Mouse (Mus musculus): ENCODE measurements around the gene Cops4. TPM values are rescaled to one million over a fixed set of nuclear protein-coding genes. Genes with fewer than 3 reads are reported as not detected.

Cops4 gene
- polyA plus RNA-seq, 1 experiment from 2014 or later = 234 TPM

DNA sequence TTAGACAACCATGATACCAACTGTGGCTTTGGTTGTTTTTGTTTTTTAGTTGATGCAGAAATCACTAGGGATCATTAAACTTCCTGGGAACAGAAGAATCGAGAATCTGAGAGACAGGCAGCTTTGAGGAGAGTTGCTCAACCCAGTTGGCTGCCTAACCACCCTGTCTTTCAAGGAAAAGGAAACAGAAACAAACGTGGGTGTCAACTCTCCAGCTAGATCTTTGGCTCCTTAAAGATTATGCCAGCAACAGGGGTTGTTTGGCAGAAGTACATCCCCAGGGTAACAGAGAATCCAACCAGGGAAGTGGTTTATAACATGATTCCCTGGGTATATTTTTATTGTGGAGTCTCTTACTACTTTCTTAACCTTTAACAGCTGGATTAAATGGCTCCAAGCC lies 69.5 kb downstream of the Cops4 start:
- H3K9me3 ChIP-seq (ENCODE audit: control insufficient read depth, low read length) = no peaks in the 10 kb centered on the region
- no peak overlapping the region for H3K4me2 ChIP-seq (ENCODE audit: low read depth)
- no peak overlapping the region for H3K4me3 ChIP-seq (ENCODE audit: low read depth, low read length)
- H3K27ac ChIP-seq (ENCODE audit: low read depth, low read length) = no peak overlapping the region
- no peak for DNase-seq (ENCODE audit: low spot score)
- H3K9ac ChIP-seq (ENCODE audit: low read length) = no peak overlapping the region
- H3K27me3 ChIP-seq (ENCODE audit: control insufficient read depth, insufficient read depth, low read length) = no peaks in the 10 kb centered on the region
- H3K36me3 ChIP-seq (ENCODE audit: control insufficient read depth, insufficient read depth, low read length) = no peaks in the 10 kb centered on the region
- ATAC-seq (ENCODE audit: insufficient read depth, low FRiP score, low TSS enrichment) = no peak
- H3K4me1 ChIP-seq (ENCODE audit: control insufficient read depth, insufficient read depth, low read length) = no peaks in the 10 kb centered on the region
- WGBS = 54% methylated on average over 2 of the region's 2 CpGs

DNA sequence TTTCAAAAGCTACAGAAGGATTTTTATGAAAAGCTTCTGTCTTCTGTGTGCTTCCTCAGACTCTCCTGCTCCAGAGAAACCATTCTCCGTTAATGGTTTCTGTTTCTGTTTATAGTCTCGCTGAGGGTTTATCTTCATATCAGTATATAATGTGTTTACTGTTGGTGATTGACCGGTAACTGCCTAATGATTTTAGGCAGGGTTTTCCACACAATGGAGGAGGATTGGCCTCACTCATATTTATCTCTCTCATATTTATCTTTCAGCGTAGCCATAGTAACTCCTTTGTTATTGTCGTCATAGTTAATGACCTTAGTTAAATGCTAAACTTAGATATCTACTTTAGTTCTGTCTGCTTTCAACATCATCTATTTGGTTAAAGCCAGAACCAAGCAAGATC lies 72.4 kb downstream of the Cops4 start:
- Histone ChIP-seq H3K27ac (ENCODE audit: low read depth, low read length) (no peak overlapping the region), H3K4me1 (ENCODE audit: control insufficient read depth, insufficient read depth, low read length) (no peaks in the 10 kb centered on the region), H3K36me3 (ENCODE audit: control insufficient read depth, insufficient read depth, low read length) (no peaks in the 10 kb centered on the region), H3K4me2 (ENCODE audit: low read depth) (no peak overlapping the region), H3K27me3 (ENCODE audit: control insufficient read depth, insufficient read depth, low read length) (no peaks in the 10 kb centered on the region), H3K9ac (ENCODE audit: low read length) (no peak overlapping the region), H3K9me3 (ENCODE audit: control insufficient read depth, low read length) (no peaks in the 10 kb centered on the region), H3K4me3 (ENCODE audit: low read depth, low read length) (no peak overlapping the region)
- DNase-seq (ENCODE audit: low spot score) = no peak
- 95% methylated on average over 5 of the region's 5 CpGs for WGBS
- ATAC-seq (ENCODE audit: insufficient read depth, low FRiP score, low TSS enrichment) = no peak

DNA sequence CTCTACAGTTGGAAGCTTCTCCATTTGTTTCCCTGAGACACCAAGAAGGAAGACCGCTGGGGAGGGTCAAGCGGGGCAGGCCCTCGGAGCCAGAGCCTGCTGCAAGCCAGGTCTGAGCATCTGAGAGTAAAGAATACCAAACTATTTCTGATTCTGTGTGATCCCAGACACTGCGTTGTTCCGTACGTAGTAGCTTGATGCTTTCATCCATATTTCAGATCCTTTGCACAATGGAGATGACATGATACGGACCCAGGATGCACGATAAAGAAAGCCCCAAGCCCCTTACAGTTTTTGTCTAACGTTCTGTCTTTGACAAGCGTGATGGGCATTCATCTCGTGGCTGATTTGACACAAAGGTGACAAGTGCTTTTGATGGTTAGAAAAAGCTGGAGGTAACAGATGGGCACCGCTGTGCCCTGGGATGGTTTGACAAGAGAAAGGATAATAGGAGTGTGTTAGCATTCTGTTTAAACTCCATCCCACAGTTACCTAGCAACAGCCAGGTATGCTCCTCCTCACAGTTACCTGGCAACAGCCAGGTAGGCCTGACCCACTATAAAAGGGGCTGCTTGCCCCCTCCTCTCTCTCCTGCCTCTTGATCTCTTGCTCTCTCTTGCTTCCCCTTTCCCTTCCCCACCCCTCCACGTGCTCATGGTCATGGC lies 76.8 kb downstream of the Cops4 start:
- no peaks in the 10 kb centered on the region for H3K36me3 ChIP-seq (ENCODE audit: control insufficient read depth, insufficient read depth, low read length)
- 88% methylated on average over 13 of the region's 13 CpGs for WGBS
- no peak overlapping the region for H3K27ac ChIP-seq (ENCODE audit: low read depth, low read length)
- no peak overlapping the region for H3K4me3 ChIP-seq (ENCODE audit: low read depth, low read length)
- no peaks in the 10 kb centered on the region for H3K27me3 ChIP-seq (ENCODE audit: control insufficient read depth, insufficient read depth, low read length)
- ATAC-seq (ENCODE audit: insufficient read depth, low FRiP score, low TSS enrichment) (no peak), DNase-seq (ENCODE audit: low spot score) (no peak)
- no peak overlapping the region for H3K9ac ChIP-seq (ENCODE audit: low read length)
- H3K9me3 ChIP-seq (ENCODE audit: control insufficient read depth, low read length) = no peaks in the 10 kb centered on the region
- no peaks in the 10 kb centered on the region for H3K4me1 ChIP-seq (ENCODE audit: control insufficient read depth, insufficient read depth, low read length)
- no peak overlapping the region for H3K4me2 ChIP-seq (ENCODE audit: low read depth)

DNA sequence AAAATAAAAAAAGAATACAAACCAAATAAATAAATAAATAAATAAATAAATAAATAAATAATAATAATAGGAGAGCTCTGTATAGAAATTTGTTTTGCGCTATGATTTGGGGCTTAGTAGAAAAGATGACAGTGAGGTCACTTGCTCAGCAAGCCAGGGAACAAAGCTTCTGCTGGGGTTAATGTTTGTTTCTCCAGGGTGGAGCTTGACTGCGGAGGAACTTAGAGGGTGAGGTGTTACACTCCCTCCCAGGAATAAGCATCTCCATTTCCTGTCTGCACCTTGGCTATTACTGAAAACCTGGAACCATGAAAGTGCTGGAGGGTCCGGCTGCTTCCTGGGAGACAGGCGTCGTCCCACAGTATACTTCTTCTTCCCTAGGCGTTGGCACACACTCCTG lies 77.9 kb downstream of the Cops4 start:
- no peak for DNase-seq (ENCODE audit: low spot score)

More for the DNA sequence above, 77.9 kb downstream of the Cops4 start:
- no peak for ATAC-seq (ENCODE audit: insufficient read depth, low FRiP score, low TSS enrichment)
- Histone ChIP-seq H3K27ac (ENCODE audit: low read depth, low read length) (no peak overlapping the region), H3K36me3 (ENCODE audit: control insufficient read depth, insufficient read depth, low read length) (no peaks in the 10 kb centered on the region), H3K9ac (ENCODE audit: low read length) (no peak overlapping the region), H3K4me3 (ENCODE audit: low read depth, low read length) (no peak overlapping the region), H3K4me1 (ENCODE audit: control insufficient read depth, insufficient read depth, low read length) (no peaks in the 10 kb centered on the region), H3K27me3 (ENCODE audit: control insufficient read depth, insufficient read depth, low read length) (no peaks in the 10 kb centered on the region), H3K9me3 (ENCODE audit: control insufficient read depth, low read length) (no peaks in the 10 kb centered on the region), H3K4me2 (ENCODE audit: low read depth) (no peak overlapping the region)
- WGBS = 93% methylated on average over 6 of the region's 6 CpGs

Small RNA genes lying within 50 kb of the gene (microRNA-seq; reads per million reads assigned to microRNA genes)
- gene Gm23222 = not detected

Other genes with a start within 250 kb of the Cops4 start
- gene Sec31a, start 102.1 kb upstream of the Cops4 start, polyA plus RNA-seq (2014; fragmentation: Nextera tagmentation; extraction: Ambion mirVana) = 119 and 131 TPM in 2 replicates
- gene Lin54, start 17.7 kb upstream of the Cops4 start, polyA plus RNA-seq (2014; fragmentation: Nextera tagmentation; extraction: Ambion mirVana) = 16.8 and 18.2 TPM in 2 replicates
- gene Plac8, start 53.9 kb downstream of the Cops4 start, polyA plus RNA-seq (2014; fragmentation: Nextera tagmentation; extraction: Ambion mirVana) = 2.5 and 2.7 TPM in 2 replicates
- 57.1 and 59.5 TPM in 2 replicates for gene Coq2, start 156.8 kb downstream of the Cops4 start, polyA plus RNA-seq (2014; fragmentation: Nextera tagmentation; extraction: Ambion mirVana)
- gene Hpse, start 201.4 kb downstream of the Cops4 start, polyA plus RNA-seq (2014; fragmentation: Nextera tagmentation; extraction: Ambion mirVana) = 1.7 TPM in 2 replicates

All from neural tube, embryonic 11.5 days (tissue).